Mouse (Mus musculus) T-helper 1 cell (primary cell): ENCODE data around the gene Spam1.

ENCODE experiments used
- in situ Hi-C: fragments of 300-600 bp; cut with MboI, MseI; formaldehyde crosslinking; loops from one replicate; pipeline ENCODE4 v1.15.1; 2025; ENCODE audit warnings: high pct_unique_total_duplicates

The Spam1 gene

DNA sequence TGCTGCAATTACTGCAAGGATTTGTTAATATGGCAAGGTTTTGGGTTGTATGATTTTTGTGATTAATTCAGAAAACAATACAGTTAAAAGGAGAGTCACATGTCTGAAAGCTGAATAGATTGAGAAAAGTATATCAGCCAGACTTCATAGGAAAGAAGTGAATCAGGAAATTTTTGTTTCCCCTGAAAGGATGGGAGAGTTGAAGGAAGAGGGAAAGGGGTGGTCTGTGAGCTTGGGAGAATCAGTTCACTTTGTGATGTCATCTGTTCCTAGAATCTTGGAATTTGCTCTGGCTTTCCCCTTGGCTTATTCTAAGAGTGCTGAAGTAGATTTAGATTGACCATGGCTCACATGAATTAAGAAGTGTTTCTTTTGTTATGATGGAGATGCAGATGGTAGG is at the start of gene Spam1:
Gene Spam1, plus strand, starts transcription at position 301 of the 400 bp plus-strand sequence.
- in situ Hi-C loops: no loop called here

DNA sequence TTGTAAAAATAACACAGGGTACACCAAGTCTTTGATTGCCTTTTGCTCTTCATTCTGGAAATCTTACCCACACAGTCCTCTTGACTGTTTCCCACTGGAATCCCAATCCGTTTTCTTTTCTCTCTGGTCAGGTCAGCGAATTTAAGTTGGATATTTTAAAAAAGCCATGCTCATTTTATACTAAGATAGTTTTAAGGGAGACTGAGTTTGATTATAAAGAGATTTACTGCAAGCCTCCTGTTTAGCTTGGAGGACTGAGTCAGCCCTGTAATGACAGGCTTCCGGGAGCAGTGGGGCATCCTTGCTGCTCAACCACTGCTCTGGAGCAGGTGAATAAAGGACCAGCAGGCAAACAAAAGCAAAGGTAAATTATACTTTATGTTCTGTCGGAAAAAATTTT is 43.0 kb upstream of the Spam1 start, which contains the start of gene Hyal4:
Gene Hyal4, plus strand, starts transcription at position 301 of the 400 bp plus-strand sequence.
- in situ Hi-C loops: no loop called here

DNA sequence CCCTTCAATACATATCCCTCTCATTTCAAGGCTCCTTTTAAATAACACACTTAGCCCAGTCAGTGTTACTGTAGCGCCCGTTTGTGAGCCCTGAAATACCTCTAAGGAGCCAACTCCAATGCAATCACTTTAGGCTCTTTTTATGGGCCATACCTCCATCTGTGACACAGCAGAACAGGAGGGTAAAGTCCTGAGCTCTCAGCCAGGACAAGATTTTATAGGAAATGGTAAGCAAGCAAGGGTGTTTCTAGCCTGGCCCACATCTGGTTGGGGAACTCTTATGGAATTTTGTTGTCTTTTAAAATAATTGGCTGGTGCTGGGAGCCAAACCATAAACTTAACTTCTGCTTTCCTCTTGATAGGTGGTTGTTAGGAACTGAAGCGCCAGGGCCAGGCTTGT is 31.7 kb upstream of the Spam1 start:
- in situ Hi-C loops: no loop called here

DNA sequence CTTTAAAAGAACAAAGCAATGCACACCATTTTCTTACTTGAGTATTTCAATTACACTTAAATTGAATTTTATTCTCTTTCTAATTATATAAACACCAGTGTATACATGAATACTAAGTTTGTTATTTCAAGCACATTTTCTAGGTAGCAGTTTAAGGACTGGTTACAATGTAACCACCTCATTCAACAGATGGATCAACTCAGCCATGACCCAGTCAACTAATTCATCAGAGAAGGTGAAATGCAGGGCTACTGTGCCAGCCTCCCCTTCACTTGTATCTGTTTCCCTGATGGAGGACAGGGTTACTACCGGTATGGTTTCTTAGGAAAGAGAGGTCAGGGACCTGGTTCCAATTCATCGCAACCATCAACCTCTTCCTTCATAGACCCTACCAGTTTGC is 24.7 kb upstream of the Spam1 start:
- in situ Hi-C loops: no loop called here

DNA sequence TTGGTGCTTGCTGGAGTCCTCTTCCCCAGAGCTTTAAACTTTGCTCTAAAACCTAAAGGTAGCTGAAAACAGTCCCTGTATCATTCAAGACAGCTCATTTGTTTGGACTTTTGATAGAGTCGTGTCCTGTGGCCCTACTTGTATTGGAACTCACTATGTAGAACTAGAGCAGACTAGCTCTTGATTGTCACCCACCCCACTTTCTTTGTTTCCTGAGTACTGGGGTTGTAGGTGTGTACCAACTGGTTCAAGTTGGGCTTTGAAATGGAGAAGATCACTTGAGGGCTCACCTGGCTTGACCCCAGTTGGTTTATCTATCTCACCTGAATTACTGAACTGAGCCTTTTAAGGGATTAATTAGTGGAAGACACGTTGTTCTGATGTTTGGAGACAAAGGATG is 11.8 kb upstream of the Spam1 start:
- in situ Hi-C loops: no loop called here

DNA sequence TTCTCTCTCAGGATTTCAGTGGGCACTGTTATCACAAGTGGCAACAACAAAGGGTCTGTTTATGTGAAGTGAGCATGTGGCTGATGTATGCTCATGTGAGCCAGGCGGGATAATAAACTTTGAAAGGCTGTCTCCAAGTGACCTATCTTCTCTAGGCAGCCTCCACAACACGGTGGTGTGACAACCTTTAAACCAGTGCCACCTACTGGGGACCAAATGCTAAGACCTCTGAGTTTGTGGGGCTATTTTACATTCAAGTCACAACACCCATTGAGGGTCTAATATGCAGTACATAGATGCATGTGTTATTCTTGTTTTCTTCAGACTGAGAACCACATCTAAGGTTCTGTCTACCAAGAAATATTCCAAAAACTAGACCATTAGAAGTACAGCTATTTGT is 31.1 kb downstream of the Spam1 start:
- in situ Hi-C loops: no loop called here
